ENCODE assay signal across 14 mouse cellular contexts in genomic region chr5:149331407-149332143, GRCm38 (mm10).
DNase-seq lines count a peak whose midpoint lies in the region; ATAC-seq lines count a peak whose summit lies in the region.
"Had no signal": no experiment of that assay in that cellular context is flagged by ENCODE, and none has a peak within 500 bp of the region (broad histone marks: within the 10 kb centered on the region; RNA-seq: fewer than 3 reads in every experiment).

No protein-coding gene starts in this region.

- ATAC-seq in hindbrain, embryonic 14.5 days (ENCODE audit: low FRiP score), result no peak
- ATAC-seq: Patski had no signal

- H3K9ac ChIP-seq in hindbrain, embryonic 14.5 days, result no peak overlapping the region

- H3K9me3 ChIP-seq in hindbrain, embryonic 10.5 days, result no peaks in the 10 kb centered on the region
- H3K9me3 ChIP-seq in hindbrain, embryonic 14.5 days (ENCODE audit: control insufficient read depth, low read length), result no peaks in the 10 kb centered on the region
- H3K9me3 ChIP-seq in limb, embryonic 10.5 days (replicated peaks), result no peaks in the 10 kb centered on the region

- 55% methylated on average over 10 of the region's 10 CpGs for WGBS in hindbrain, embryonic 10.5 days
- WGBS in hindbrain, embryonic 14.5 days, result 71% methylated on average over 10 of the region's 10 CpGs
- 40% methylated on average over 10 of the region's 10 CpGs for WGBS in limb, embryonic 10.5 days

- peak overlapping the region; percentile 81 for H3K27ac ChIP-seq in hindbrain, embryonic 10.5 days
- no peak overlapping the region for H3K27ac ChIP-seq in hindbrain, embryonic 14.5 days
- peak overlapping the region; percentile 93 for H3K27ac ChIP-seq in limb, embryonic 10.5 days

- DNase-seq in hindbrain, embryonic 10.5 days (ENCODE audit: low spot score), result peak; percentile 38
- no peak for DNase-seq in hindbrain, embryonic 14.5 days (ENCODE audit: low spot score)
- DNase-seq in embryo, embryonic 9.5 days (ENCODE audit: extremely low spot score), result peak; percentile 68
- peak; percentile 65 for DNase-seq in kidney, adult 11 months
- DNase-seq in limb, embryonic 10.5 days (ENCODE audit: low spot score), result peak; percentile 61
- no peak for DNase-seq in urinary bladder, postnatal 36 days (ENCODE audit: low spot score in 2 of 2)
- no peak for DNase-seq in right cerebral cortex, postnatal 14 days
- no peak for DNase-seq in cerebellum, postnatal 14 days
- DNase-seq: adrenal gland, adult 8-10 months; cerebellum, adult 18-20 months; gastrocnemius, postnatal 36 days had no signal

- no peaks in the 10 kb centered on the region for H3K36me3 ChIP-seq in hindbrain, embryonic 10.5 days
- no peaks in the 10 kb centered on the region for H3K36me3 ChIP-seq in hindbrain, embryonic 14.5 days (replicated peaks; ENCODE audit: control insufficient read depth, insufficient read depth)
- no peaks in the 10 kb centered on the region for H3K36me3 ChIP-seq in limb, embryonic 10.5 days

- H3K4me1 ChIP-seq in hindbrain, embryonic 10.5 days (replicated peaks), result peaks cover 43% of the 10 kb centered on the region
- H3K4me1 ChIP-seq in hindbrain, embryonic 14.5 days (replicated peaks; ENCODE audit: control insufficient read depth, insufficient read depth, low read length), result peaks cover 12% of the 10 kb centered on the region
- peaks cover 68% of the 10 kb centered on the region for H3K4me1 ChIP-seq in limb, embryonic 10.5 days

- peaks cover 2% of the 10 kb centered on the region; the same call in 1 of the 2 replicates for H3K27me3 ChIP-seq in hindbrain, embryonic 10.5 days (ENCODE audit: insufficient read depth, poor library complexity, severe bottlenecking)
- H3K27me3 ChIP-seq in hindbrain, embryonic 14.5 days (ENCODE audit: control insufficient read depth, insufficient read depth, low read length), result no peaks in the 10 kb centered on the region
- no peaks in the 10 kb centered on the region for H3K27me3 ChIP-seq in limb, embryonic 10.5 days (ENCODE audit: low read depth, poor library complexity, severe bottlenecking)
- H3K27me3 ChIP-seq: Patski had no signal

- no peak overlapping the region for H3K4me3 ChIP-seq in hindbrain, embryonic 10.5 days
- no peak overlapping the region for H3K4me3 ChIP-seq in hindbrain, embryonic 14.5 days (replicated peaks; ENCODE audit: low read length)
- H3K4me3 ChIP-seq in limb, embryonic 10.5 days, result peak overlapping the region; percentile 15; the same call in 1 of the 2 replicates
- H3K4me3 ChIP-seq: erythroblast, embryonic 14.5 days; myocyte had no signal

- no peak overlapping the region for H3K4me2 ChIP-seq in hindbrain, embryonic 14.5 days (replicated peaks)

Comparison
In these comparisons a context has a peak if more than half of its experiments do, and no peak if none do; other contexts are left out.
1. DNase-seq: peak in hindbrain, embryonic 10.5 days (single experiment), embryo, embryonic 9.5 days (single experiment), kidney, adult 11 months (single experiment) and limb, embryonic 10.5 days (single experiment); none in hindbrain, embryonic 14.5 days (single experiment), urinary bladder, postnatal 36 days (0 of 2), right cerebral cortex, postnatal 14 days (single experiment) and cerebellum, postnatal 14 days (0 of 2).